Mouse (Mus musculus) right cerebral cortex, adult 2 months (tissue): Measurements from ENCODE around the gene Pld5.

Source experiments
- DNase-seq, 2 experiments: peaks; one replicate each; pipeline ENCODE4 v3.0.0; 2021 to 2022; ENCODE audit warnings: low spot score in 2 of 2

Pld5 gene

GRCm38 (mm10) chr1:176167784-176168183 is 107.3 kb downstream of the Pld5 start:
- no peak for DNase-seq

- no peak for DNase-seq
Measured at GRCm38 (mm10) chr1:176167114-176167513, 108.0 kb downstream of the Pld5 start.

DNA sequence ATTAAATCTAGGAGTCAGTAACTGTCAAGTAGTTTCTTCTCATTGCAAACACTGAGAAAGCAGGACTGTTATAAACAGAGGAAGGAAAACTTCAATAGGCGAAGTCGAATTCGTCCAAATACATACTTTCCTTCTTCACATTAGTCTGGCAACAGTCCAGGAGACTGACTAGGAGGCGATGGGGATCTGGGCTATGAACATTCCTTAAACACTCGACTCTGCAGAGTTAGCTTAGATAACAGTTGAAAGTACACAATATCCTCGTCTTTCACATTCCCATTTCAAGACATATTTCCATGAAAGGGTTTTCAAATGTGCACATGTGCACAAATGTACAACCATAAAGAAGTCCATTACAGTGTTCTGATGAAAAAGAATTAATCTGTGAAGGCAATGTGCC is 129.8 kb downstream of the Pld5 start:
- DNase-seq: no peak

GRCm38 (mm10) chr1:176134379-176134778 is 140.7 kb downstream of the Pld5 start:
- peak in 1 of 2 experiments; percentile 11 for DNase-seq

- no peak for DNase-seq
Measured at GRCm38 (mm10) chr1:176125771-176126170, 149.3 kb downstream of the Pld5 start.

GRCm38 (mm10) chr1:176124441-176124840 is 150.7 kb downstream of the Pld5 start:
- DNase-seq: no peak

DNA sequence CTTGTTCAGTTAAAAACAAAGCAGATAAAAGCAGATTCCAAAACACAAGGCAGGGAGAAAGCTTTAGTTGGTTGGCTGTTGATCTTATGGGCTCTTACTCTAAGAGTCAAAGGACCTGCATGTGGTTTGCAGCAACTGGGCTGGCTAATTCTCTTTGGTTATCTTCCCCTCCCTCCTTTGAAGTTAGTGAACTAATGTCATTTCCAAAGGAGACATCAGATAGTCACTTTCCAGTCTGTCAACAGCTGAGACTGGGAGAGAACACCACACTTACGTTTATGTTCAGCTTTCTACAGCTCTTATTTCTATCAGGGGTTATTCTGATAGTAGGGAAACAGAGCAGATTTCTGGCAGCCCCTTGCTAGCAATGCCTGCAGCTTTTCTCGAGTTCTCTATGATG is 151.3 kb downstream of the Pld5 start:
- no peak for DNase-seq

- DNase-seq: no peak
Measured at GRCm38 (mm10) chr1:176115604-176116003, 159.5 kb downstream of the Pld5 start.

- DNase-seq: peak in 1 of 2 experiments; percentile 53
Measured at GRCm38 (mm10) chr1:176098685-176099320, 176.3 kb downstream of the Pld5 start.

- DNase-seq: no peak
Measured at GRCm38 (mm10) chr1:176092119-176092518, 183.0 kb downstream of the Pld5 start.

GRCm38 (mm10) chr1:176089382-176089781 is 185.7 kb downstream of the Pld5 start:
- peak in 1 of 2 experiments; percentile 18 for DNase-seq

DNA sequence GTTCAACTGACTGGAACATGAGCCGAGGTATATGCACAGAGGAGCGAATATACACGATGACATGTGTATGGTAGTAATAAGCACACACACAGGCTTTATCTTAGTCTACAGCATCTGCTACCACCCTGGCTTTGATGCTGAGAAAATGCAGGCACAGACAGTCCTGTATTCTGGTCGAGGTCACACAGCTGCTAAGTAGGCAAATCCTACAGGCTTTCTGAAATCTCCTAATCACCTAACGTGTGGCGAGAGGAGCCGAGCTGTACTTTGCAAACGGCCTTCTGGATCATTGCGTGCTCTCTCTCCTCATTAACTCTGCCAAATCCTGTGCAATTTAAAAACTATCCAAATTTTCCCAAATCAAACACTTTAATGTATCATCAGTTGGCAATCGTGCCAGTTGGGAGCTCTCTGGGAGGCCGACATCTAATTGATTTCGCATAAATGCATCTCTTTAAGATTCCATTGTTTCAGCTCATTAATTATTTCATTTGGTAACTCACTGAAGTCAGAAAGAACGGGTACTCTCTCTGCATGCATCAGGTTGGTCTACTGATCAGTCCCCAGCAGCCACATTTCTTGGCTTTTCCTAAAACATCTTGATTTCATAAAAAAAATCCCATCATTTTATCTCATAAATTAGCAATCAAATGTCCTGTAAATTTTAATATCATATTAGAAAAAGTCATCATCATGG is 189.0 kb downstream of the Pld5 start:
- DNase-seq: no peak

GRCm38 (mm10) chr1:176082306-176082705 is 192.8 kb downstream of the Pld5 start:
- no peak for DNase-seq

GRCm38 (mm10) chr1:176080969-176081368 is 194.1 kb downstream of the Pld5 start:
- DNase-seq: no peak

DNA sequence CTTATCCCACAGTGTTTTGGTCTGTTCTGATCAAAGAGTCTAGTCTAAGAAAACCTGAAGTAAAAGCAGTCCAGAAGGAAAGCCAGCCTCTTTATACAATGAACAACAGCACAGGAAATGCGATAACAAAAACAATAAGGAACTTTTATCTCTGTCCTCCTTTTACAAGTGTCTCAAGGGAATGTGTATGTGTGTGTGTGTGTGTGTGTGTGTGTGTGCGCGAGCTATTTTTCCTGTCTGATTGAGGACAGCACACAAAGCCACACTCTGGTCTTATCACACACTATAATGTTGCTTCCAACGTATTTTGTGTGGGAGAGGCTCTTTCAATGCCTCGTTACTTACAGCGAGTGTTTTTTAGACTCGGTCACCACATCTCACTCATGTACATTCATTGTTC is 196.7 kb downstream of the Pld5 start:
- DNase-seq: no peak

DNA sequence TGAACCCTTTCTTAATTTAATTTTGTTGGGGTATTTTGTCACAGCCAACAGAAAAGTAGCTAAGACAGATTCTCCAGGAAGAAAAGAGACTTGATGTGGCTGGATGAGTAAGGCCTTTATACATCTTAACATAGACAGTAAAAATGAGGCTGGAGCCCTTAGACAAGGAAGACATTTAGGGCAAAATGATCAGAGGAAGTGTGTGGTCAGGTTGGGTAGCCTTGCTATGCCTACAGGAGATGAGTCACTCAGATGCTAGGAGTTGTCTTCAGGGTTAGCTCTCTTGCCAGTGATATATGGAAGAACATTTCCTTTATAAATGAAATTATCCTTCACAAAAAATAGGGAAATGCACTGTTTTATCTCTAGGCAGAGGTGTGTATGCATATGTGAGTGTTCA is 198.3 kb downstream of the Pld5 start:
- no peak for DNase-seq

DNA sequence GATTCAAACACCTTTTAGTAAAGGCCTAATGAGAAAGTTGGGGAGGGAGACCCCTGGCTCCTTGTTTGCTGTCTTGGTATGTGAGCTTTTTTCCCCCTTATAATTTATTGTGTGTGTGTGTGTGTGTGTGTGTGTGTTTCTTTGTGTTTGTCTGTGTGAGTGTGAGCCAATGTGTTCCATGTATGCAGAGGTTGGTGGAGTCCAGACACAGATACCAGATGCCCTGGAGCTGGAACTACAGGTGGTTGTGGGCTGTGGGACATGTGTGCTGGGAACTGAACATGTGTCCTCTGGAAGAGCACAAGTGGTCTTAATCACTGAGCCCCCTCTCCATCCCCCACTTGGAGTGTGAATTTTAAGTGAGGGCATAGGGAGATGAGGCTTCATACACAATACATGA is 199.3 kb downstream of the Pld5 start:
- no peak for DNase-seq

DNA sequence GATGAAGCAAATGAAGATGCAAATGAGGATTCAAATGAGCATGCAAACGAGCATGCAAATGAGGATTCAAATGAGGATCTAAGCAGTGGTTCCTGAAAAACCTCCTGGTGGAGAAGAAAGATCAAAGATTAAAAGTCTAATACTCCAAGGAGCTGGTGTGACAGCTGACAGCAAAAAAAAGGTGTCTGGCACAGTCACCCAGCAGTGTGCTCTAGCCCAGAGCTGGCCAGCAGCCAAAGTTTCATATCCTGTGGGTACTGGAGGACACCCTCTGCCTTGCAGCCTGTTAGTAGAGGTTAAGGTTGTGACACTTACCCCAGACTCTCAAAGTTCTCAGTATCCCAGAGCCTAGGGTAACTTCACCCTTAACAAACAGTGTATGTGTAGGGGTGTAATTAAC is 199.7 kb downstream of the Pld5 start:
- no peak for DNase-seq

- no peak for DNase-seq
Measured at GRCm38 (mm10) chr1:176074526-176074925, 200.6 kb downstream of the Pld5 start.

DNA sequence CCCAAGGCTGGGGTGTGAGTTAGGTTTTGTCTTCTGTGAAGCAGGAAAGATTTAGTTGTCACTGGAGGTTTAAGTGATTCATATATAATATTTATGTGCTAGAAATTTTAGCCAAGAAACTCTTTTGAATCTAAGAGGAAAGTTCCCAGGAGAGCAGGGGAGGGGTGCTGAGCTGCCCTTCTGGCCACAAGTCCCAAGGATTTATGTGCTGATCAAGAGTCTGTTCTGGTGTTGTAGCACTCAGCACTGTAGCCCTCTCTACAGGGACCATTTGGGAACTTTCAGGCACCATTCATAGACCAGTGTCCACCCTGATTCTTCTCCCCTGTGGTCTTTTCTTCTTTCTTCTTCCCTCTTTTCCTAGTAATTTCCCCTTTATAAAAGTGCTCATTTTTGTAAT is 209.8 kb downstream of the Pld5 start:
- no peak for DNase-seq

DNA sequence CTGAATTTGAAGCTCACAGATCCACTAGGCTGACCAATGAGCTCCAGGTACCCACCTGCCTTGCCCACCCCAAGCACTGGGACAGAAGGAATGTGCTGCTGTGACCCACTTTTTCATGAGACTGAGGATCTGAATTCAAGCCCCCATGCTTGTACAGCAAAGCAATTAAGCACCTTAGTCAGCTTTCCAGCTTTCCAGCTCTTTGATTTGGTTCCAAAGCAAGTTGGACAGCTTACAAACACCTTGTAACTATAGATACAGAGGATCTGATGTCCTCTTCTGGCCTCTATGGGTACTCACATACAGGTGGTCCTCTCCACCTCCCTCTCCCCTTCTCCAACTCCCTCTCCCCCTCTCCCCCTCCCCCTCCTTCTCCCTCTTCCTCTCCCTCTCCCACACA is 210.6 kb downstream of the Pld5 start:
- no peak for DNase-seq

- no peak for DNase-seq
Measured at GRCm38 (mm10) chr1:176053653-176054052, 221.5 kb downstream of the Pld5 start.

DNA sequence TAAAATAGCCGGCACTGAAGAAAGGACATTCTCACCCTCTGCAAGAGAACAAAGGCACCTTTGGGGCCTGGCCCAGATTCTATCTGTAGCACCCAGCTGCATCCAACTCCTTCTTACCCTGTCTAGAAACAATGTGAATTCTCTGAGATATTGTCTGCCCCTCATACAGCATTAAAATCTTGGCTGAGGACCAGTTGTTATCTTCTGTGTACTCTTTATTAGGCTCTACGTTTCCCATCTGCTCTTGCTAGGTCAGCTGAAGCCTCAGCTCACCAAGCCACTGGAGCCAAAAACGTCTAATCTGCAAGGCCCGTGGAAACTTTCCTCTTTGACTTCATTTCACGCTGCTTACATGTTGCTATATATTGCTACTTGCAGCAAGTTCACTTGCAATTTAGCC is 228.1 kb downstream of the Pld5 start:
- no peak for DNase-seq

DNA sequence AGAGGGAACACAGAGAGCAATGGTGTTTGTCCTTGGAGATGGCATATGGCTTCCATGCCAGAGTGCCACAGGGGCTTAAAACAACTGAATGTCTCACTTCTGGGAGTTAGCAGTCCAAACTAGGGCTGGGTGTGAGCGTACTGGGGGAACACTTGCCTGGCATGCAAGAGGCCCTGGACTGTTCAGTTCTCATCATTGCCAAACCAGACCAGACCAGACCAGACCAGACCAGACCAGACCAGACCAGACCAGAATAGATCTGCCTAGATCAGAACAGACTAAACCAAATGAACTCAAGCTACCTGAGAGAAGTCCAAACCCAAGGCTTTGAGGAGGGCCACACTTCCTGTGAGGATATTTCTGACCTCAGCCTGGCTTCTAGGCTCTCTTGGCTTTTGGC is 228.7 kb downstream of the Pld5 start:
- DNase-seq: no peak
